Mouse (Mus musculus) stomach, postnatal 0 days (tissue): ENCODE measurements around the gene Ick.

ENCODE experiments used
- CTCF ChIP-seq: IDR thresholded peaks from 2 replicates; pipeline ENCODE4 v1.5.1; 2016; ENCODE audit warnings: antibody characterized with exemption, low read depth, mild to moderate bottlenecking, moderate library complexity
- EP300 ChIP-seq: optimal IDR thresholded peaks from 2 replicates; pipeline ENCODE3; 2016; ENCODE audit warnings: antibody characterized with exemption

DNA sequence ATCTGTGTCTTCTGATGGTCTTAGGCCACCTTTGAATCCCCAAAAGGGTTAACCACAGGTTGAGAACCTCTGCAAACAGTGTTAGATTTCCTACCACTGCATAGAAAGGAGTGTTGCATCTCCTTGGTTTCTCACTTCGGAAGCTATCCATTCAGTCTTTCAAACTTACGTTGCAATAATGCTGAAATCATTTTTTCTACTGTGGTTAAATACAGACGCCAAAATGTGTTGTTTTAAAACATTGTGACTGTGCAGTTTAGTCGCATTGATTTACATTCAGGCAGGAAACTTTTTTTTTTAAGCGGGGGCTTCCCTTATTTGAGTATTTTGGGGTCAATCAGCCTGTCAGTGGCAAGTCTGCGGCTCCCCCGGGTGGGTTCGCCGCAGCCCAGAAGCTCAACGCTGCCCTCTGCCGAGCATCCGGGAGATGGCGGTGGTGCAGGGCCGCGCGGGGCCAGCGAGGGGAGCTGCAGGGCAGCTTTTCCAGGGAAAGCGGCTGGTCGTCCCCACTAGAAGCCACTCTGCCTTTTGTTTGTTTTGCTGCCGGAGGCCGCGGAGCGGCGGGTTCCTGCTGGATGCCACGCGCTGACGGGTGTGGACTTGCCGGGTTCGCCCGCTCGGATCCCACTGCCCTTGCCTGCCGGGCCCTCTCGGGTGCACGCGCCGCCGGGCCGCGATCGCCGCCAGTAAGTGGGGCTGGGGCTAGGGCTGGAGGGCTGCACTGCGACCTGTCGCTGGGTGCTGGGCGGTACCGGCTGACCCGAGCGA, 4.0 kb downstream of the Ick start:
- TF ChIP-seq CTCF (peak; percentile 98), EP300 (no peak)
